Mouse (Mus musculus): ENCODE results near the gene Igsf8.

The Igsf8 gene

GRCm38 (mm10) chr1:172349916-172350812, 88.7 kb downstream of the Igsf8 start:
- DNase-seq (ENCODE audit: low spot score): no peak

GRCm38 (mm10) chr1:172352001-172352400, 90.6 kb downstream of the Igsf8 start:
- no peak for DNase-seq (ENCODE audit: low spot score)

- DNase-seq (ENCODE audit: low spot score): no peak
Measured at GRCm38 (mm10) chr1:172352453-172352852, 91.0 kb downstream of the Igsf8 start.

- DNase-seq (ENCODE audit: low spot score): no peak
Measured at GRCm38 (mm10) chr1:172355336-172355735, 93.9 kb downstream of the Igsf8 start.

- DNase-seq (ENCODE audit: low spot score): peak; percentile 44
Measured at GRCm38 (mm10) chr1:172357550-172357949, 96.1 kb downstream of the Igsf8 start.

GRCm38 (mm10) chr1:172358341-172358740, 96.9 kb downstream of the Igsf8 start:
- DNase-seq (ENCODE audit: low spot score): no peak

- DNase-seq (ENCODE audit: low spot score): peak; percentile 72
Measured at GRCm38 (mm10) chr1:172364684-172365083, 103.2 kb downstream of the Igsf8 start.

- DNase-seq (ENCODE audit: low spot score): no peak
Measured at GRCm38 (mm10) chr1:172368768-172369418, 107.5 kb downstream of the Igsf8 start.
